Comparison of ENCODE assay signal across 16 mouse cellular contexts in genomic region chr3:107818616-107819495, GRCm38 (mm10). TPM values are rescaled to one million over a fixed set of nuclear protein-coding genes. Genes with fewer than 3 reads are reported as not detected.
DNase-seq lines count a peak whose midpoint lies in the region; ATAC-seq and TF ChIP-seq lines count a peak whose summit lies in the region.
"Had no signal": no experiment of that assay in that cellular context is flagged by ENCODE, and none has a peak within 500 bp of the region (broad histone marks: within the 10 kb centered on the region; RNA-seq: fewer than 3 reads in every experiment).

No protein-coding gene starts in this region.

- ATAC-seq in CD4-positive, CD25-positive, alpha-beta regulatory T cell, adult 4 months, result peak; percentile 68
- peak; percentile 74 for ATAC-seq in megakaryocyte progenitor cell, adult 5-6 weeks (replicated peaks; ENCODE audit: poor library complexity)
- ATAC-seq in kidney, embryonic 16.5 days (ENCODE audit: low FRiP score, low TSS enrichment), result no peak
- no peak for ATAC-seq in hindbrain, postnatal 0 days

- H3K36me3 ChIP-seq in kidney, embryonic 16.5 days (ENCODE audit: insufficient read depth, low read length), result no peaks in the 10 kb centered on the region
- H3K36me3 ChIP-seq in hindbrain, postnatal 0 days (ENCODE audit: insufficient read depth, low read length), result no peaks in the 10 kb centered on the region
- H3K36me3 ChIP-seq: hindbrain, embryonic 13.5 days; midbrain, embryonic 12.5 days had no signal

- no peaks in the 10 kb centered on the region for H3K9me3 ChIP-seq in kidney, embryonic 16.5 days (ENCODE audit: low read length)
- no peaks in the 10 kb centered on the region for H3K9me3 ChIP-seq in hindbrain, postnatal 0 days (ENCODE audit: low read length)
- H3K9me3 ChIP-seq: hindbrain, embryonic 13.5 days; midbrain, embryonic 12.5 days had no signal

- no peak overlapping the region for H3K9ac ChIP-seq in kidney, embryonic 16.5 days (replicated peaks; ENCODE audit: low read length)
- H3K9ac ChIP-seq in hindbrain, postnatal 0 days (replicated peaks; ENCODE audit: low read length), result no peak overlapping the region
- H3K9ac ChIP-seq: hindbrain, embryonic 13.5 days; midbrain, embryonic 12.5 days had no signal

- H3K4me2 ChIP-seq in kidney, embryonic 16.5 days (replicated peaks; ENCODE audit: low read depth, low read length), result no peak overlapping the region
- no peak overlapping the region for H3K4me2 ChIP-seq in hindbrain, postnatal 0 days (ENCODE audit: low read depth, low read length)
- H3K4me2 ChIP-seq: hindbrain, embryonic 13.5 days; midbrain, embryonic 12.5 days had no signal

- H3K4me1 ChIP-seq in kidney, embryonic 16.5 days (ENCODE audit: insufficient read depth, low read length), result 0 out of 2 replicates have a peak, but pooled peaks cover 4% of the 10 kb centered on the region
- H3K4me1 ChIP-seq in hindbrain, postnatal 0 days (ENCODE audit: insufficient read depth, low read length), result no peaks in the 10 kb centered on the region
- H3K4me1 ChIP-seq: midbrain, embryonic 12.5 days had no signal

- H3K27ac ChIP-seq in kidney, embryonic 16.5 days (ENCODE audit: low read length), result no peak overlapping the region
- no peak overlapping the region for H3K27ac ChIP-seq in hindbrain, postnatal 0 days
- H3K27ac ChIP-seq: hindbrain, embryonic 13.5 days; midbrain, embryonic 12.5 days had no signal

- no peak for TF ChIP-seq CTCF in hindbrain, postnatal 0 days (IDR thresholded peaks at IDR 0.05; ENCODE audit: low read depth)

- DNase-seq in NIH3T3 (ENCODE audit: low read depth), result peak; percentile 73
- DNase-seq in liver, result peak; percentile 24
- DNase-seq in hindbrain, postnatal 0 days (ENCODE audit: low spot score), result no peak
- no peak for DNase-seq in thymus, adult 18-20 months
- DNase-seq: kidney, postnatal 25 days; thymus, adult 2 months had no signal

- H3K27me3 ChIP-seq in kidney, embryonic 16.5 days (ENCODE audit: insufficient read depth, low read length), result no peaks in the 10 kb centered on the region
- no peaks in the 10 kb centered on the region for H3K27me3 ChIP-seq in hindbrain, postnatal 0 days (ENCODE audit: insufficient read depth, low read length)
- H3K27me3 ChIP-seq: hindbrain, embryonic 13.5 days; midbrain, embryonic 12.5 days had no signal

- no peak overlapping the region for H3K4me3 ChIP-seq in kidney, embryonic 16.5 days (ENCODE audit: low read length)
- no peak overlapping the region for H3K4me3 ChIP-seq in hindbrain, postnatal 0 days (ENCODE audit: low read length)
- H3K4me3 ChIP-seq: hindbrain, embryonic 13.5 days; midbrain, embryonic 12.5 days had no signal

- WGBS in kidney, embryonic 16.5 days, result 34% methylated on average over 12 of the region's 12 CpGs
- WGBS in hindbrain, postnatal 0 days, result 78% methylated on average over 12 of the region's 12 CpGs

RNA-seq across cellular contexts. Expression of gene Eps8l3, which starts 58.2 kb away (rescaled TPM):
- polyA plus RNA-seq in CD4-positive, CD25-positive, alpha-beta regulatory T cell, adult 4 months (2017; shearing (Covaris generic)), result not detected
- total RNA-seq in megakaryocyte progenitor cell, adult 5-6 weeks (2015), result 0.07 and 0.12 TPM in 2 replicates
- total RNA-seq in megakaryocyte progenitor cell, adult 5-6 weeks (2017), result not detected in 2 replicates
- not detected in 2 replicates for polyA plus RNA-seq in kidney, embryonic 16.5 days (2015; fragmentation: Nextera tagmentation; extraction: Ambion mirVana)
- not detected in 2 replicates for total RNA-seq in hindbrain, postnatal 0 days (2014; rRNA removed)
- polyA plus RNA-seq in hindbrain, postnatal 0 days (2015; fragmentation: Nextera tagmentation; extraction: Ambion mirVana), result not detected in 2 replicates
- total RNA-seq: gastrocnemius, postnatal 4 days; left cerebral cortex, postnatal 25 days had no signal
- polyA plus RNA-seq: brain, embryonic 14.5 days; forebrain, embryonic 11.5 days; hindbrain, embryonic 13.5 days; midbrain, embryonic 12.5 days; neural tube, embryonic 14.5 days had no signal

RNA-seq across cellular contexts. Expression of gene Csf1, which starts 58.6 kb away (rescaled TPM):
- 10 to 100 TPM; 11.9 to 19.7 TPM for polyA plus RNA-seq in CD4-positive, CD25-positive, alpha-beta regulatory T cell, adult 4 months (2017; shearing (Covaris generic))
- total RNA-seq in megakaryocyte progenitor cell, adult 5-6 weeks (2015), result 2.2 and 4.8 TPM in 2 replicates
- total RNA-seq in megakaryocyte progenitor cell, adult 5-6 weeks (2017), result 1.5 and 4.6 TPM in 2 replicates
- polyA plus RNA-seq in kidney, embryonic 16.5 days (2015; fragmentation: Nextera tagmentation; extraction: Ambion mirVana), result 9.0 and 9.4 TPM in 2 replicates
- total RNA-seq in hindbrain, postnatal 0 days (2014; rRNA removed), result 13.1 and 15.1 TPM in 2 replicates
- polyA plus RNA-seq in hindbrain, postnatal 0 days (2015; fragmentation: Nextera tagmentation; extraction: Ambion mirVana), result 11.2 and 12.1 TPM in 2 replicates

Comparison
In these comparisons a context has a peak if more than half of its experiments do, and no peak if none do; other contexts are left out.
1. ATAC-seq: peak in CD4-positive, CD25-positive, alpha-beta regulatory T cell, adult 4 months (single experiment) and megakaryocyte progenitor cell, adult 5-6 weeks (single experiment); none in kidney, embryonic 16.5 days (single experiment) and hindbrain, postnatal 0 days (single experiment).
2. DNase-seq: peak in NIH3T3 (single experiment) and liver (single experiment); none in hindbrain, postnatal 0 days (single experiment) and thymus, adult 18-20 months (0 of 2).